Mouse (Mus musculus): ENCODE measurements around the gene Scamp3. TPM values are rescaled to one million over a fixed set of nuclear protein-coding genes. Genes with fewer than 3 reads are reported as not detected.

The Scamp3 gene
- total and polyA plus RNA-seq, 3 experiments = 101 to 287 TPM; not detected in 1

- Histone ChIP-seq H3K27me3 (ENCODE audit: control insufficient read depth in 1 of 2, insufficient read depth in 2 of 2, low read length in 2 of 2) (no peaks in the 10 kb centered on the region), H3K9ac (ENCODE audit: control insufficient read depth, low read depth, low read length, poor library complexity, severe bottlenecking) (no peak overlapping the region), H3K79me2 (ENCODE audit: control insufficient read depth, insufficient read depth, low read length, poor library complexity) (no peaks in the 10 kb centered on the region), H3K9me3 (replicated peaks; ENCODE audit: insufficient read depth, low read length) (no peaks in the 10 kb centered on the region), H3K4me3 (ENCODE audit: control insufficient read depth in 1 of 2, insufficient read depth in 1 of 2, low read depth in 2 of 2, low read length in 2 of 2) (no peak overlapping the region), H3K4me1 (ENCODE audit: control insufficient read depth in 1 of 2, insufficient read depth in 2 of 2, low read length in 2 of 2) (peaks cover 2 to 8% of the 10 kb centered on the region in 2 experiments; a peak in 3 of 4 replicates), H3K27ac (ENCODE audit: control insufficient read depth, low read depth, low read length) (no peak overlapping the region), H3K36me3 (ENCODE audit: control insufficient read depth in 1 of 2, insufficient read depth in 2 of 2, low read length in 2 of 2) (peaks cover 0 to 2% of the 10 kb centered on the region in 2 experiments; a peak in 1 of 4 replicates)
- no peak for DNase-seq (ENCODE audit: low read depth, low spot score)
- TF ChIP-seq RCOR1 (IDR thresholded peaks at IDR 0.05; ENCODE audit: low read depth, low read length) = no peak
These were observed 49.1 kb downstream of the Scamp3 start for GRCm38 (mm10) chr3:89226361-89226760.

DNA sequence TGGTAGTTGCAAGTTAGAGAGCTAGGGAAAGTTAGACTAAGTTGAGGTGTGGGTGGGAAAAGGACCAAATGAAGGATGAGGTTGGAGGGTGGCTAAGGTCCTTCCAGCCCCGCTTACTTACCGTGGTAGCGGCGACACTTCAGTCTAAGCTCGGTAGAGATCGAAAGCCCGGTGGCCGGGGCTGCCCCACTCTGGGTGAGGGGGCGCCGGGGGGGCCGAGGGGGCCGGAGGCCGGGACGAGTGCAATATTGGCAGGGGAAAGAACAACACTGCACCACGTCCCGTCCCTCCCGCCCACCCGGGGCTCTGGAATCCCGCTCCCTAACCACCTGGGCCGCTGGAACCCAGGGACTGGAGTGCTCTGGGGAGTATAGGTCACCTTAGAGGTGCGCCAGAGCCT, 49.6 kb downstream of the Scamp3 start, which contains the start of gene Mtx1:
Mtx1 (minus strand) TSS at position 189 of the 400 bp plus-strand sequence.
- Histone ChIP-seq H3K9ac (ENCODE audit: control insufficient read depth, low read depth, low read length, poor library complexity, severe bottlenecking) (peak within 1 kb of the TSS; percentile 11), H3K27ac (ENCODE audit: control insufficient read depth, low read depth, low read length) (no peak within 1 kb of the TSS), H3K79me2 (ENCODE audit: control insufficient read depth, insufficient read depth, low read length, poor library complexity) (no peaks in the 10 kb centered on the region), H3K9me3 (replicated peaks; ENCODE audit: insufficient read depth, low read length) (no peaks in the 10 kb centered on the region), H3K4me1 (ENCODE audit: control insufficient read depth in 1 of 2, insufficient read depth in 2 of 2, low read length in 2 of 2) (peaks cover 2 to 8% of the 10 kb centered on the region in 2 experiments; a peak in 3 of 4 replicates), H3K27me3 (ENCODE audit: control insufficient read depth in 1 of 2, insufficient read depth in 2 of 2, low read length in 2 of 2) (no peaks in the 10 kb centered on the region), H3K4me3 (ENCODE audit: control insufficient read depth in 1 of 2, insufficient read depth in 1 of 2, low read depth in 2 of 2, low read length in 2 of 2) (peak within 1 kb of the TSS; percentile 65 to 83), H3K36me3 (ENCODE audit: control insufficient read depth in 1 of 2, insufficient read depth in 2 of 2, low read length in 2 of 2) (peaks cover 0 to 2% of the 10 kb centered on the region in 2 experiments; a peak in 1 of 4 replicates)
- TF ChIP-seq EP300 (IDR thresholded peaks at IDR 0.05; ENCODE audit: low read depth in 1 of 2, low read length in 2 of 2) (no peak), E2F4 (IDR thresholded peaks at IDR 0.05; ENCODE audit: borderline replicate concordance, low read depth, low read length) (no peak), POLR2AphosphoS5 (IDR thresholded peaks at IDR 0.05; ENCODE audit: borderline replicate concordance, low read depth, low read length) (no peak), ZC3H11A (IDR thresholded peaks at IDR 0.05; ENCODE audit: low read depth, low read length) (no peak), BHLHE40 (IDR thresholded peaks at IDR 0.05; ENCODE audit: borderline replicate concordance, low read depth, low read length) (no peak), RCOR1 (IDR thresholded peaks at IDR 0.05; ENCODE audit: low read depth, low read length) (no peak), CHD2 (IDR thresholded peaks at IDR 0.05; ENCODE audit: low read length) (no peak), ZKSCAN1 (IDR thresholded peaks at IDR 0.05; ENCODE audit: low read depth, low read length) (no peak), SMC3 (IDR thresholded peaks at IDR 0.05; ENCODE audit: low read depth, low read length) (no peak)
- DNase-seq (ENCODE audit: low read depth, low spot score) = no peak

DNA sequence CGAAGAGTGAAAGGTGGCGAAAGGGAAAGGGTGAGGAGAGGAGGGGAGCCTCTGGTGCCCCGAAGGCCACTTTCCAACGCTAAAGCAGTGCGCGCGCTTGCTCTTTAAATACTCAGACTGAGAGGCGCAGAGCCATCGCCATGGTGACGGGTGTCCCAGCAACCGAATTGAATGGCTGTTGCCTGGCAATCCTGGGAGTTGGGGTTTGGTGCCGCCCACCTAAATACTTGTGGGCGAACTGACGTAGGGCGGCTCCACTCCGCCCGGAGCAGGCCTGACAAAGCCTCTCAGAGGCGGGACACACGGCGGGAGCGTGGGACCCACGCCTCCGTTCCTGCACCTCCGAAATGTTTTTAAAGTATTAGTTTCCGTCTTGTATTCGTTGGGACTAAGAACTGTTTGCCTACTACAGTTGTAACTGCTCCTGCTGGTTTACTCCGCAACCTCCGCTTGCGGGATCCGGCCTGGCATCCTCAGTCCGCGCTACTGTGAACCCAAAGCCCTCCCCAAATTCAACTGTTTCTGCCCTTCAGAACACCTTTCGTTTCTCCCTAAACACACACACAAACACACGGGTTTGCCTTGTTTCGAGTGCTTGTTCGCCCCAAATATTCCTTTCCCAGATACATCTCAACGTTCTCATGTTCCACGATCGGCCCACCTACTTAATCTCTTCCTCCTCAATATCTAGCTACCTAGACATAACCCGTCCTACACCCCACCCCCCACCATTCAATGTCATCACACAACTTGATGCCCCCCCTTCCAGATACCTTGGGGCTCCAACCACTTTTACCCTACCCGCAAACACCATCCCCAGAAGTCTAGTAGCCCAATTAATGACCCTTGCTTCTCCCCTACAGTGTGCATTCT, 50.3 kb downstream of the Scamp3 start:
- peak overlapping the region; percentile 11 for H3K9ac ChIP-seq (ENCODE audit: control insufficient read depth, low read depth, low read length, poor library complexity, severe bottlenecking)
- no peaks in the 10 kb centered on the region for H3K79me2 ChIP-seq (ENCODE audit: control insufficient read depth, insufficient read depth, low read length, poor library complexity)
- no peak overlapping the region for H3K27ac ChIP-seq (ENCODE audit: control insufficient read depth, low read depth, low read length)
- peak overlapping the region; percentile 65 to 83 for H3K4me3 ChIP-seq (ENCODE audit: control insufficient read depth in 1 of 2, insufficient read depth in 1 of 2, low read depth in 2 of 2, low read length in 2 of 2)
- TF ChIP-seq MXI1 (IDR thresholded peaks at IDR 0.05; ENCODE audit: low read depth, low read length) (peak; percentile 24; the same call in 1 of the 2 replicates), MAX (IDR thresholded peaks at IDR 0.05; ENCODE audit: low read length) (no peak), GABPA (IDR thresholded peaks at IDR 0.05; ENCODE audit: low read depth, low read length) (no peak), KAT2A (conservative IDR thresholded peaks at IDR 0.05; ENCODE audit: low read depth, low read length) (no peak), MYB (IDR thresholded peaks at IDR 0.05; ENCODE audit: low read depth, low read length) (0 out of 2 replicates have a peak, but pooled peaks have one; percentile 5), NRF1 (IDR thresholded peaks at IDR 0.05; ENCODE audit: insufficient read depth, low read depth, low read length, poor library complexity, severe bottlenecking) (no peak), ELF1 (IDR thresholded peaks at IDR 0.05; ENCODE audit: low read depth, low read length) (0 out of 2 replicates have a peak, but pooled peaks have one; percentile 31)
- no peaks in the 10 kb centered on the region for H3K9me3 ChIP-seq (replicated peaks; ENCODE audit: insufficient read depth, low read length)
- H3K36me3 ChIP-seq (ENCODE audit: control insufficient read depth in 1 of 2, insufficient read depth in 2 of 2, low read length in 2 of 2) = peaks cover 0 to 2% of the 10 kb centered on the region in 2 experiments; a peak in 1 of 4 replicates
- peaks cover 2 to 8% of the 10 kb centered on the region in 2 experiments; a peak in 3 of 4 replicates for H3K4me1 ChIP-seq (ENCODE audit: control insufficient read depth in 1 of 2, insufficient read depth in 2 of 2, low read length in 2 of 2)
- no peaks in the 10 kb centered on the region for H3K27me3 ChIP-seq (ENCODE audit: control insufficient read depth in 1 of 2, insufficient read depth in 2 of 2, low read length in 2 of 2)
- peak; percentile 80 for DNase-seq (ENCODE audit: low read depth, low spot score)
